Mouse (Mus musculus): ENCODE data around the gene Smpd2.

DNA sequence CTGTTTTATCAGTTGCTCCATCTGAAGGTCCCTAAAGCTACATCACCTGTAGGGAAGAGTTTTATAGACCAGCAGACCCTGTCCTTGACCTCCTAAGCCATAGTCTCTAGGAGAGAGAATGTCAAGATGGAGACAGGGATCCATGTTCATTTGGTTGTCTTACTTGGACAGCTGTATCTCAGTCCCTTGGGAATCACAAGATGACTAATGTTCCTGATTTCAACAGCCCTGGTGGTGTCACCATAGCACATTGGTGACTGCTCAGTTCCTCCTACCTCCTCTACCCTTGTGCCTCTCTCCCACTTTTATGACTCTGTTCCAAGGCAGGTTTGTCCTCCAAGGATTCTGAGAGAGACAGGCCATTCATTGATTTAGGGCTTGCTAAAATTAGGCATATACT lies 24.8 kb upstream of the Smpd2 start:
- TF ChIP-seq POLR2A (IDR thresholded peaks at IDR 0.05; ENCODE audit: borderline replicate concordance, insufficient read depth, low read length), result no peak
- TF ChIP-seq CTCF (IDR thresholded peaks at IDR 0.05; ENCODE audit: borderline replicate concordance, insufficient read depth, low read depth, low read length), result no peak
